Mouse (Mus musculus) embryonic facial prominence, embryonic 11.5 days (tissue): ENCODE data around the gene Tfeb. TPM values are rescaled to one million over a fixed set of nuclear protein-coding genes. Genes with fewer than 3 reads are reported as not detected.

Source experiments
- ATAC-seq: fragments of 200-750 bp; cut with Nextera tagmentation; replicated peaks from 2 replicates; pipeline ENCODE4 v1.8.0; 2017; ENCODE audit warnings: low read depth; ENCODE audit not compliant: insufficient number of reproducible peaks, low FRiP score, low TSS enrichment
- DNase-seq: peaks from one replicate; pipeline ENCODE4 v3.0.0-alpha.2; 2015; ENCODE audit warnings: low spot score
- H3K27ac ChIP-seq: fragments of 300-500 bp; sonication (generic); replicated peaks from 2 replicates; pipeline ENCODE4 v1.5.1; 2014; ENCODE audit warnings: mild to moderate bottlenecking, low read depth, low read length, control low read depth
- H3K27me3 ChIP-seq: fragments of 300-500 bp; sonication (generic); 2 replicates; pipeline ENCODE4 v1.6.1; 2014; ENCODE audit warnings: mild to moderate bottlenecking, low read length, moderate library complexity, mixed read lengths; ENCODE audit not compliant: control insufficient read depth, insufficient read depth
- H3K36me3 ChIP-seq: fragments of 300-500 bp; sonication (generic); replicated peaks from 2 replicates; pipeline ENCODE4 v1.6.1; 2014; ENCODE audit warnings: low read depth, mild to moderate bottlenecking, low read length, moderate library complexity, mixed read lengths; ENCODE audit not compliant: control insufficient read depth, insufficient read depth
- H3K4me1 ChIP-seq: fragments of 300-500 bp; sonication (generic); 2 replicates; pipeline ENCODE4 v1.6.1; 2014; ENCODE audit warnings: low read length, mixed read lengths; ENCODE audit not compliant: control insufficient read depth, insufficient read depth
- H3K4me2 ChIP-seq: fragments of 300-500 bp; sonication (generic); 2 replicates; pipeline ENCODE4 v1.6.1; 2014; ENCODE audit warnings: low read depth, mild to moderate bottlenecking, control low read depth, low read length, moderate library complexity
- H3K4me3 ChIP-seq: fragments of 300-500 bp; sonication (generic); 2 replicates; pipeline ENCODE4 v1.5.1; 2014; ENCODE audit warnings: low read depth, low read length, control low read depth
- H3K9ac ChIP-seq: fragments of 300-500 bp; sonication (generic); replicated peaks from 2 replicates; pipeline ENCODE4 v1.6.1; 2014; ENCODE audit warnings: mild to moderate bottlenecking, control low read depth, low read length
- H3K9me3 ChIP-seq: fragments of 300-500 bp; sonication (generic); replicated peaks from 2 replicates; pipeline ENCODE4 v1.6.1; 2016; ENCODE audit warnings: mild to moderate bottlenecking, low read length, inconsistent platforms, mixed read lengths; ENCODE audit not compliant: control insufficient read depth
- WGBS: fragments of 180-500 bp; shearing (Covaris S2); extraction: QIAGEN DNeasy Blood & Tissue Kit; methylation state at CpG from one replicate; pipeline ENCODE4 v1.1.7; 2014; 5-methylcytosine and 5-hydroxymethylcytosine counted together
- polyA plus RNA-seq: library from polyadenylated mRNA; unstranded; fragments of >200 nt; fragmentation: Nextera tagmentation; extraction: Ambion mirVana; gene quantifications from 2 replicates; pipeline ENCODE4 v1.2.1, GENCODE M21; 2014

The Tfeb gene
- polyA plus RNA-seq, 1 experiment from 2014 or later: 2.1 TPM

DNA sequence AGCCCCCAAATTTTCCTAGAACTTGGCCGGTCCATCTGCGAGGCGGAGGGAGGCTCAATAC, 42.6 kb upstream of the Tfeb start, which contains the start of gene Gm21981:
Gm21981 (minus strand) TSS at position 14 of the 61 bp plus-strand sequence.
- H3K4me2 ChIP-seq: peak within 1 kb of the TSS; percentile 77
- ATAC-seq: no peak
- 1% methylated on average over 3 of the region's 3 CpGs for WGBS
- DNase-seq: no peak
- no peaks in the 10 kb centered on the region for H3K36me3 ChIP-seq
- no peaks in the 10 kb centered on the region for H3K9me3 ChIP-seq
- peak within 1 kb of the TSS; percentile 88 for H3K9ac ChIP-seq
- H3K27me3 ChIP-seq: no peaks in the 10 kb centered on the region
- peak within 1 kb of the TSS; percentile 77 for H3K4me3 ChIP-seq
- H3K27ac ChIP-seq: 0 out of 2 replicates have a peak within 1 kb of the TSS, but pooled peaks have one; percentile 20
- peaks cover 3% of the 10 kb centered on the region; the same call in 1 of the 2 replicates for H3K4me1 ChIP-seq

- WGBS: 1% methylated on average over 77 of the region's 82 CpGs
- no peaks in the 10 kb centered on the region for H3K36me3 ChIP-seq
- H3K4me2 ChIP-seq: peak within 1 kb of the TSS; percentile 77
- H3K9me3 ChIP-seq: no peaks in the 10 kb centered on the region
- DNase-seq: peak; percentile 97
- peaks cover 3% of the 10 kb centered on the region; the same call in 1 of the 2 replicates for H3K4me1 ChIP-seq
- H3K4me3 ChIP-seq: peak within 1 kb of the TSS; percentile 77
- H3K9ac ChIP-seq: peak within 1 kb of the TSS; percentile 88
- no peaks in the 10 kb centered on the region for H3K27me3 ChIP-seq
- H3K27ac ChIP-seq: 0 out of 2 replicates have a peak within 1 kb of the TSS, but pooled peaks have one; percentile 20
- ATAC-seq: peak; percentile 92
Measured at GRCm38 (mm10) chr17:47694503-47695336, 42.1 kb upstream of the Tfeb start, which contains the start of gene Prickle4. TSS of gene Prickle4 (minus strand) at chr17:47694736.

- H3K9ac ChIP-seq: peak overlapping the region; percentile 88
- no peaks in the 10 kb centered on the region for H3K27me3 ChIP-seq
- H3K9me3 ChIP-seq: no peaks in the 10 kb centered on the region
- H3K36me3 ChIP-seq: no peaks in the 10 kb centered on the region
- peak overlapping the region; percentile 77 for H3K4me3 ChIP-seq
- H3K4me2 ChIP-seq: peak overlapping the region; percentile 77
- H3K27ac ChIP-seq: no peak overlapping the region
- DNase-seq (no peak), ATAC-seq (0 out of 2 replicates have a peak, but pooled peaks have one; percentile 4)
- peaks cover 3% of the 10 kb centered on the region; the same call in 1 of the 2 replicates for H3K4me1 ChIP-seq
- WGBS: 0% methylated on average over 19 of the region's 23 CpGs
Measured at GRCm38 (mm10) chr17:47695337-47695710, 41.5 kb upstream of the Tfeb start.

DNA sequence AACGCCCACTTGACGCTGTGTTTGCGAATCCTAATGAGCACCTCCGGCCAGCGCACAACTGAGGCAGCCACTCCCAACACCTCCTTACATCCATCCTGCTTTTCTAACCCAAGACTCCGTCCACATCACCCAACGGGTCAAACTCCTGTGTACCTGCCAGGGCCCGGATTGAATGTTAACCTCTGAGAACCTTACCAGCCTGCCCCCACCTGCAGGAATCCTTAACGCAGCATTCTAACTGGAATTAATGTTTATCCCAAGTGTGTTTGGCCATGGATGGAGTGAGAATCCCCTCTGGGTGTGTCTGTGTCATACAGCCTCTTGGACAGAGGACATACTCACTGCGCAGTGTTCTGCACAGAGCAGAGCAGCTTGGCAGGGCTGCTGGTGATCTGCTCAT, 38.7 kb upstream of the Tfeb start:
- Histone ChIP-seq H3K27me3 (no peaks in the 10 kb centered on the region; the same call in 1 of the 2 replicates), H3K9ac (no peak overlapping the region), H3K27ac (no peak overlapping the region), H3K4me1 (peaks cover 3% of the 10 kb centered on the region; the same call in 1 of the 2 replicates), H3K4me2 (no peak overlapping the region), H3K4me3 (no peak overlapping the region), H3K36me3 (no peaks in the 10 kb centered on the region), H3K9me3 (no peaks in the 10 kb centered on the region)
- 88% methylated on average over 10 of the region's 10 CpGs for WGBS
- no peak for ATAC-seq
- DNase-seq: no peak

- Histone ChIP-seq H3K9me3 (no peaks in the 10 kb centered on the region), H3K4me1 (peaks cover 3% of the 10 kb centered on the region; the same call in 1 of the 2 replicates), H3K4me3 (no peak overlapping the region), H3K36me3 (no peaks in the 10 kb centered on the region), H3K4me2 (no peak overlapping the region), H3K27ac (no peak overlapping the region), H3K27me3 (no peaks in the 10 kb centered on the region; the same call in 1 of the 2 replicates), H3K9ac (no peak overlapping the region)
- 72% methylated on average over 2 of the region's 2 CpGs for WGBS
- DNase-seq (no peak), ATAC-seq (no peak)
Measured at GRCm38 (mm10) chr17:47699055-47699454, 37.8 kb upstream of the Tfeb start.

DNA sequence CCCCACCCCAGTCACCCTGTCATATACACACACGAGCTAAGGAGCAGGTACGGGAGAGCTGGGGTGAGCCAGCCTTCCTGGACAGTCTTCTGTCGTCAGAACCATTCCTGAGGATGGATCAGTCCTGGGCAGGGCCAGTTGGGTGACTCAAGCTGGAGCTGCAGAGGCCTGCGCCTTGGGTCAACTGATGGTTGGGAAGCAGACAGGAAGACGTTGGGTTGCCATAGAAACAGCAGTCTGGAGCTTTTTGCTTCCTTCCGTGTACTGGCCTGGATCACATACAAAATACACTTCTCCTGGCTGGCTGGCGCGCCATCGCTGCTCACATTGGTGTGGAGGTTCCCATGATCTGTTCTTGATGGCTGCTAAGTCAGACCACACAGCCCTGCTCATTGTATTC, 35.0 kb upstream of the Tfeb start:
- H3K9me3 ChIP-seq: no peaks in the 10 kb centered on the region
- H3K36me3 ChIP-seq: no peaks in the 10 kb centered on the region
- H3K27me3 ChIP-seq: no peaks in the 10 kb centered on the region; the same call in 1 of the 2 replicates
- no peak overlapping the region for H3K4me2 ChIP-seq
- WGBS: 77% methylated on average over 9 of the region's 9 CpGs
- no peak overlapping the region for H3K9ac ChIP-seq
- ATAC-seq (no peak), DNase-seq (no peak)
- H3K27ac ChIP-seq: no peak overlapping the region
- no peaks in the 10 kb centered on the region for H3K4me1 ChIP-seq
- no peak overlapping the region for H3K4me3 ChIP-seq

- Histone ChIP-seq H3K27me3 (no peaks in the 10 kb centered on the region; the same call in 1 of the 2 replicates), H3K4me2 (no peak overlapping the region), H3K9ac (no peak overlapping the region), H3K4me1 (no peaks in the 10 kb centered on the region), H3K9me3 (no peaks in the 10 kb centered on the region), H3K4me3 (no peak overlapping the region), H3K27ac (no peak overlapping the region), H3K36me3 (no peaks in the 10 kb centered on the region)
- ATAC-seq (no peak), DNase-seq (no peak)
- WGBS: 30% methylated on average over 25 of the region's 28 CpGs
Measured at GRCm38 (mm10) chr17:47702548-47703345, 34.1 kb upstream of the Tfeb start.

DNA sequence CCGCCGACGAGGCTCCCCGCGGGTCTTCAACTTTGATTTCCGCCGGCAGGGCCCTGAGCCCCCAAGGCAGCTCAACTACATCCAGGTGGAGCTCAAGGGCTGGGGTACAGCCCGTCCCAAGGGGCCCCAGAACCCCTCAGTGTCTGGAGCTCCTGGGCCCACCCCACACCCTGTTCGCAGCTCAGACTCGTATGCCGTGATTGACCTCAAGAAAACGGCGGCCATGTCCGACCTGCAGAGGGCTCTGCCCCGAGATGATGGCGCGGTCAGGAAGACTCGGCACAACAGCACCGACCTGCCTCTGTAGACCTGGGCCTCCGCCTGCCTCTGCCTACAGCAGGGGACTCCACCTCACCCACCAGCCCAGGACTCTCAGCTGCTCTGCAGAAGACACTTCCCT, 33.3 kb upstream of the Tfeb start:
- no peaks in the 10 kb centered on the region; the same call in 1 of the 2 replicates for H3K27me3 ChIP-seq
- H3K4me1 ChIP-seq: no peaks in the 10 kb centered on the region
- H3K27ac ChIP-seq: no peak overlapping the region
- no peak overlapping the region for H3K4me2 ChIP-seq
- 22% methylated on average over 20 of the region's 20 CpGs for WGBS
- H3K4me3 ChIP-seq: no peak overlapping the region
- no peak for DNase-seq
- H3K9ac ChIP-seq: no peak overlapping the region
- H3K9me3 ChIP-seq: no peaks in the 10 kb centered on the region
- ATAC-seq: no peak
- H3K36me3 ChIP-seq: no peaks in the 10 kb centered on the region
